Mouse (Mus musculus) limb, embryonic 14.5 days (tissue): ENCODE results near the gene Zscan21. TPM values are rescaled to one million over a fixed set of nuclear protein-coding genes. Genes with fewer than 3 reads are reported as not detected.

Source experiments
- ATAC-seq: fragments of 200-750 bp; cut with Nextera tagmentation; 2 replicates; pipeline ENCODE4 v1.8.0; 2017; ENCODE audit warnings: low read depth, moderate number of reproducible peaks, moderate TSS enrichment; ENCODE audit not compliant: low FRiP score
- DNase-seq: peaks from one replicate; pipeline ENCODE4 v3.0.0-alpha.2; 2015; ENCODE audit warnings: low spot score
- H3K27ac ChIP-seq: fragments of 300-500 bp; sonication (generic); replicated peaks from 2 replicates; pipeline ENCODE4 v1.5.1; 2014; ENCODE audit warnings: low read depth, mild to moderate bottlenecking, low read length, moderate library complexity, mixed read lengths
- H3K27me3 ChIP-seq: fragments of 300-500 bp; sonication (generic); 2 replicates; pipeline ENCODE4 v1.6.1; 2014; ENCODE audit warnings: low read length, mixed read lengths; ENCODE audit not compliant: control insufficient read depth, insufficient read depth
- H3K36me3 ChIP-seq: fragments of 300-500 bp; sonication (generic); 2 replicates; pipeline ENCODE4 v1.6.1; 2014; ENCODE audit warnings: mild to moderate bottlenecking, low read length, moderate library complexity, mixed read lengths; ENCODE audit not compliant: control insufficient read depth, insufficient read depth
- H3K4me1 ChIP-seq: fragments of 300-500 bp; sonication (generic); 2 replicates; pipeline ENCODE4 v1.6.1; 2014; ENCODE audit warnings: antibody characterized with exemption, low read length, mixed read lengths; ENCODE audit not compliant: control insufficient read depth, insufficient read depth
- H3K4me2 ChIP-seq: fragments of 300-500 bp; sonication (generic); replicated peaks from 2 replicates; pipeline ENCODE4 v1.6.1; 2014; ENCODE audit warnings: low read depth, mild to moderate bottlenecking, low read length, moderate library complexity; ENCODE audit not compliant: severe bottlenecking
- H3K4me3 ChIP-seq: fragments of 300-500 bp; sonication (generic); replicated peaks from 2 replicates; pipeline ENCODE4 v1.5.1; 2014; ENCODE audit warnings: low read length
- H3K9ac ChIP-seq: fragments of 300-500 bp; sonication (generic); 2 replicates; pipeline ENCODE4 v1.6.1; 2014; ENCODE audit warnings: mild to moderate bottlenecking, low read depth, low read length, moderate library complexity; ENCODE audit not compliant: severe bottlenecking
- H3K9me3 ChIP-seq: fragments of 300-500 bp; sonication (generic); 2 replicates; pipeline ENCODE4 v1.6.1; 2016; ENCODE audit warnings: low read length; ENCODE audit not compliant: control insufficient read depth
- POLR2A ChIP-seq: fragments of 200-500 bp; IDR thresholded peaks from 2 replicates; pipeline ENCODE4 v1.8.0; 2012; ENCODE audit warnings: inconsistent platforms, mild to moderate bottlenecking, moderate library complexity, borderline replicate concordance; ENCODE audit not compliant: insufficient read depth, insufficient read length; ENCODE audit errors: extremely low read depth
- WGBS: fragments of 180-500 bp; shearing (Covaris S2); extraction: QIAGEN DNeasy Blood & Tissue Kit; methylation state at CpG from one replicate; pipeline ENCODE4 v1.1.7; 2014; 5-methylcytosine and 5-hydroxymethylcytosine counted together
- polyA plus RNA-seq, 2 experiments: library from polyadenylated mRNA; depleted of rRNA in 1 of 2; stranded (reverse) in 1 of 2; unstranded in 1 of 2; fragments of >200 nt; fragmentation: Nextera tagmentation in 1 of 2; extraction: Ambion mirVana in 1 of 2; gene quantifications; 2 replicates each; pipeline versions ENCODE4 v1.2.1 to v1.2.3; 2012 to 2014

The Zscan21 gene
- polyA plus RNA-seq, 2 experiments = 38.3 to 59.8 TPM

GRCm38 (mm10) chr5:138117199-138118015, 704 bp downstream of the Zscan21 start:
- no peaks in the 10 kb centered on the region for H3K27me3 ChIP-seq
- peak overlapping the region; percentile 61 for H3K4me3 ChIP-seq
- peak overlapping the region; percentile 45 for H3K4me2 ChIP-seq
- peaks cover 9% of the 10 kb centered on the region for H3K4me1 ChIP-seq
- 5% methylated on average over 16 of the region's 16 CpGs for WGBS
- peak overlapping the region; percentile 92 for H3K27ac ChIP-seq
- H3K9me3 ChIP-seq = no peaks in the 10 kb centered on the region
- no peak for TF ChIP-seq POLR2A
- no peak for DNase-seq
- peak overlapping the region; percentile 67 for H3K9ac ChIP-seq
- peaks cover 16% of the 10 kb centered on the region for H3K36me3 ChIP-seq
- ATAC-seq = 0 out of 2 replicates have a peak, but pooled peaks have one; percentile 17

DNA sequence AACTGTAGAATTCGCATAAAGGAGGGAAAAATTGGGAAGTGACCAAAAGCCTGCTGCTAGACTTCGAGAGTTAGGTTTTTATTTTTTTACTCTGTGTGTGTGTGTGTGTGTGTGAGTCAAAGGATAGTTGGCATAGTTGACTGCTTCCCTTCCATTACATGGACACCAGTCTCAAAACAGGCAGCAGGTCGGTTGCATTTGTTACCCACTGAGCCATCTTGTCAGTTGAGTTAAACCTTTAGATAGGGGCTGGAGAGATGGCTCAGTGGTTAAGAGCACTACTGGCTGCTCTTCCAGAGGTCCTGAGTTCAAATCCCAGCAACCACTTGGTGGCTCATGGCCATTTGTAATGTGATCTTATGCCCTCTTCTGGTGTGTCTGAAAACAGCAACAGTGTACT, 1.3 kb downstream of the Zscan21 start:
- peaks cover 9% of the 10 kb centered on the region for H3K4me1 ChIP-seq
- peak overlapping the region; percentile 67; the same call in 1 of the 2 replicates for H3K9ac ChIP-seq
- no peak for ATAC-seq
- no peak for DNase-seq
- H3K4me3 ChIP-seq = peak overlapping the region; percentile 61
- no peak for TF ChIP-seq POLR2A
- H3K27ac ChIP-seq = no peak overlapping the region
- 73% methylated on average over 3 of the region's 3 CpGs for WGBS
- no peaks in the 10 kb centered on the region for H3K9me3 ChIP-seq
- peaks cover 18% of the 10 kb centered on the region for H3K36me3 ChIP-seq
- H3K4me2 ChIP-seq = peak overlapping the region; percentile 45
- no peaks in the 10 kb centered on the region for H3K27me3 ChIP-seq

GRCm38 (mm10) chr5:138132425-138133064, 15.8 kb downstream of the Zscan21 start:
- Histone ChIP-seq H3K9me3 (no peaks in the 10 kb centered on the region), H3K36me3 (peaks cover 72% of the 10 kb centered on the region), H3K27ac (no peak overlapping the region), H3K4me3 (no peak overlapping the region), H3K4me2 (no peak overlapping the region), H3K4me1 (no peaks in the 10 kb centered on the region), H3K9ac (no peak overlapping the region), H3K27me3 (no peaks in the 10 kb centered on the region)
- DNase-seq (no peak), ATAC-seq (no peak)
- WGBS = 83% methylated on average over 5 of the region's 5 CpGs
- no peak for TF ChIP-seq POLR2A

- Histone ChIP-seq H3K4me3 (no peak overlapping the region), H3K9me3 (no peaks in the 10 kb centered on the region), H3K36me3 (peaks cover 33% of the 10 kb centered on the region), H3K9ac (no peak overlapping the region), H3K4me2 (no peak overlapping the region), H3K27ac (no peak overlapping the region), H3K4me1 (no peaks in the 10 kb centered on the region), H3K27me3 (no peaks in the 10 kb centered on the region)
- ATAC-seq (no peak), DNase-seq (no peak)
- no peak for TF ChIP-seq POLR2A
- 88% methylated on average over 4 of the region's 4 CpGs for whole genome bisulfite sequencing
Measured at GRCm38 (mm10) chr5:138137257-138137656, 20.6 kb downstream of the Zscan21 start.

DNA sequence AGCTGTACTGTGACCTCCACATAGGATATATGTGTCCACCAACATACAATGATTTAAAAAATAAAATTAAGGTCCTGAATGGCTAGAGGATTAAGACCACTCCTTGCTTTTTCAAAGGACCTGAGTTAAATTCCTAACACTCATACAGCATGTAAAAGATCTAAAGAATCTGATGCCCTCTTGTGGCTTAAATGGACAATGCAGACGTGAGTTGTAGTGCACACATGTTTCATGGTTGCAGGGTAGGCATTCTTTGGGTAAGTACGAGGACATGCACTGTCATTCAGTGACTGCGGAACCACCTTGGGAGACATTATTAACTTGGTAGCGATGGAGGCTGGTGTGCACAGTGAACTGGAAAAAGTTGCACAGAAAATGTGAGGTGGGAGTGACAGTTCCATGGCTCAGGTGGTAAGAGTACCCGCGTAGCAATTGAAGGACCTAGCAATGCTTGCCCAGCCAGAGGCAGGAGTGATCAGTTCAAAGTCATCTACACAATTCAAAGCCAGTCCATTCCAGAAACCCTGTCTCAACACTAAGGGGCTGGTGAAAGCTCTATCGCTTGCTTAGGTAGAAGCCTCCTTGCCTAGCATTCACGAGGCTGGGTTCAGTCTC, 21.3 kb downstream of the Zscan21 start:
- H3K27me3 ChIP-seq = no peaks in the 10 kb centered on the region
- H3K9ac ChIP-seq = no peak overlapping the region
- peaks cover 30% of the 10 kb centered on the region for H3K36me3 ChIP-seq
- H3K4me1 ChIP-seq = no peaks in the 10 kb centered on the region
- no peak for TF ChIP-seq POLR2A
- WGBS = 68% methylated on average over 8 of the region's 8 CpGs
- no peaks in the 10 kb centered on the region for H3K9me3 ChIP-seq
- no peak overlapping the region for H3K27ac ChIP-seq
- H3K4me3 ChIP-seq = no peak overlapping the region
- peak; percentile 75 for DNase-seq
- peak; percentile 67 for ATAC-seq
- no peak overlapping the region for H3K4me2 ChIP-seq
